Mouse (Mus musculus): ENCODE data around the gene Cplane1. TPM values are rescaled to one million over a fixed set of nuclear protein-coding genes. Genes with fewer than 3 reads are reported as not detected.
"Not testable (repeated sequence)": the region's sequence is repeated elsewhere in the genome, so short reads cannot be mapped to it uniquely, and the experiment has no call there.

Gene Cplane1
- total RNA-seq (2022) = 10 to 100 TPM; 30.3 to 33.9 (median 31.4) TPM

DNA sequence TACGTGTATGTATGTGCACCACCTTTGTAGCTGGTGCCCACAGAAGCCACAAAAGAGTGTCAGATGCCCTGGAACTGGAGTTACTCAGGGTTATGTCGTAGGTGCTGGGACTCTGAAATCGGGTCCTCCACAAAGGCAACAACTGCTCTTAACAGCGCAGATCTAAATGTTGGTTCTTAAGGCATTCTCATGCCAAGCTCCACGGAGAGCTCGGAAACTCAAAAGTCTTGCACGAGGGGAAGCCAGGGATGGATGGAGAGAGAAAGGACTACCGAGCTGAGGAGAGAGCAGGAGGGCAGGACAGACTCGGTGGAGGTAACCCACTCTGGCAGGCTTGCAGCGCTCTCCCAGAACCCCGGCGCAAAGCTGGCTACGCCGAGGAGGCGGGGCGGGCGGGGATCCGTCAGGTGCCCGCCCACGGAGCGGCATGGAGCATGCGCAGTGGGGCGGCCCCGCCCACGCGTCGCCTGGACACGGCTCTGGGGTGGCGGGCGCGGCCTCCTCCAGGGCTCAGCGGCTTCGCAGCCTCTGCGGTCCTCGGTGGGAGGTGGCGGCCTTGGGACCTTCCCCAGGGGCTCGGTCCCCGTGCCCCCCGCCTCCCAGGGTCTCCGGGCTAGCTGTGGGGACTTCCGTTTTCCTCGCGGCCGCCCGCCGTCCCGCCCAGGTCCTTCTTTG lies at the start of gene Cplane1:
TSS of gene Cplane1 (plus strand) at position 516 of the 675 bp plus-strand sequence.
- peak; percentile 90 to 91 for DNase-seq (ENCODE audit: low spot score in 2 of 2)

DNA sequence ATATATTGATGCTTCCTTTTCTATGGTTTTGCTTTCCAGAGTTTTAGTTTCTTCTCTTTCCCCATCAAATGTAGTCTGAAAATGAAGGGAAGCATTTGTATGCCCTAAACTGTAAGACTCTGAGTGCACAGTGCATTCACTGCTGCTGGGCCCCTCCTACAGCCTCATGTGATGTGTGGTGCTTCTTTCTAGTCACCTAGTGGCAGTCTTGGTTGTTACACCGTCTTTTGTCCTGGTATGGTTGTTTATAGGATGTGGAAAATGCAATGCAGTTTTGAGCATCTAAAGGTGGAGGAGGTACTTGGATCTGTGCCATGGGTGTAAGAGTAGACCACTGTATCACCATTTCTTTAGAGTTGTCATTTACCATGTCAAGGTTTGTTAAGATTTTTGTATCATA lies 39.6 kb upstream of the Cplane1 start:
- no peak for DNase-seq (ENCODE audit: low spot score in 2 of 2)

DNA sequence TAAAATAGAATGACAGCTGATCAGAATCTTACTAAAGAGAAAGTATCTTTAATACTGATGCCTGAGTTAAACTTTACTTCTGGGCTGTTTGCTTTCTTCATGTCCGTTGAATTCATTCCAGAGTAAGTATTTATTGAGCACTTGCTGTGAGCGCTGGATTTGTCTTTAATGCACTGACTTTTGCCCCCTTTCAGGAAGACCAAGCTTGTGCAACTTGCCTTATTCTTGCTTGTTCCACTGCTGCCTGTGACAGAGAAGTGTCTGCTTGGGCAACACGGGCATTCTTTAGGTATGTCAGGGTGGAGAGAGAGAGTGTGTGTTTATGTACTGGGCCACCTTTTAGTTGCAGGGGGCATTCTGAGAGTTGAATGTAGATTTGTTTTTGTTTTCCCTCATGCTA lies 37.6 kb upstream of the Cplane1 start:
- no peak for DNase-seq (ENCODE audit: low spot score in 2 of 2)

DNA sequence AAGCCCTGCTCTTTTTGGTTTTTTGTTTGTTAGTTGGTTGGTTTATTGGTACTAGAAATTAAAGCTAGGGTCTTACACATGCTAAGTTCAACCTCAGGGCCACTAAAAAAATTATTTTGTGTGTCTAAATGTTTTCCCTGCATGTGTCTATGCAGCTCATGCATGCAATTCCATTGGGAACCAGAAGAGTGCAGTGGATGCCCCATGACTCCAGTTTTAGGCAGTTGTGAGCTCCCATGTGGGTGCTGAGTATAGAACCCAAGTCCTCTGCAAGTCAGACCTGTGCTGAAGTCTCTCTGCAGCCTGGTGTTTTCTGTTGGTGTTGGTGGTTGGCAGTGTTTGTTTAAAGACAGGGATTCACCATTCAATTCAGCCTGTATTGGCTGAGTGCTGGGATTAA lies 37.1 kb upstream of the Cplane1 start:
- DNase-seq (ENCODE audit: low spot score in 2 of 2) = no peak

DNA sequence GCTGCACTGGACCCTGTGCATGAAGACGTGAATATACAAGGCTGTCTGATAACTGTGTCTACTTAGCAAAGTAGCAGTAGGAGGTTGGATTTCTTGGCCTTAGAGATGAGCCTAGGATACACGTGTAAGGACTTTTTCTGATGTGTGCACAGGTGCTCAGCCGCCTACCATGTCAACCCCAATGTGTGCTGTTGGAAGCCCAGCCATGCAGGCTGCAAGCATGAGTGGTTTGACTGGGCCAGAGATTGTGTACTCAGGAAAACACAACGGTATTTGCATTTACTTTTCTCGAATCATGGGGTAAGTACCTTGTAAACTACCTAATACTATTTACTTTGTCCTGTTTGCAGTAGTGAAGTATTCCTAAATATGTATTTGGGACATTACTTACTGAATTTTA lies 33.3 kb upstream of the Cplane1 start:
- no peak for DNase-seq (ENCODE audit: low spot score in 2 of 2)

DNA sequence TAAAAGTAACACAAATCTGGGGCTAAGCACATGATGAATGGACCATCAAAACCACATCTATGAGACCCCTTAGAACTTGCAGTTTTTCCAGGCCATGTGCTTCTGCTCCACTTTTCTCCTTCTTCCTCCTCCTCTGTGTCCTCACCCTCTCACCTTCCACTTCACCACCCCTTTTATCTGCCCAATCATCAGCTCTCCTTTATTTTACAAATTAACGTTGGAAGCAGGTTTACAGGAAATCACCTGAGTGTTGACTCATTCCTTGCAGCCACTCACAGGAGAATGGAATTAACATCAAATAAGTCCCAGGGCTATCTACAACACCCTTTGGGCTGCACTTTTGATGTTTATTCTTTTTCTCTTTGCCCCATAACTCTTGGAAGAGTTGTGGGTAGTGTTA lies 7.1 kb upstream of the Cplane1 start:
- DNase-seq (ENCODE audit: low spot score in 2 of 2) = no peak

DNA sequence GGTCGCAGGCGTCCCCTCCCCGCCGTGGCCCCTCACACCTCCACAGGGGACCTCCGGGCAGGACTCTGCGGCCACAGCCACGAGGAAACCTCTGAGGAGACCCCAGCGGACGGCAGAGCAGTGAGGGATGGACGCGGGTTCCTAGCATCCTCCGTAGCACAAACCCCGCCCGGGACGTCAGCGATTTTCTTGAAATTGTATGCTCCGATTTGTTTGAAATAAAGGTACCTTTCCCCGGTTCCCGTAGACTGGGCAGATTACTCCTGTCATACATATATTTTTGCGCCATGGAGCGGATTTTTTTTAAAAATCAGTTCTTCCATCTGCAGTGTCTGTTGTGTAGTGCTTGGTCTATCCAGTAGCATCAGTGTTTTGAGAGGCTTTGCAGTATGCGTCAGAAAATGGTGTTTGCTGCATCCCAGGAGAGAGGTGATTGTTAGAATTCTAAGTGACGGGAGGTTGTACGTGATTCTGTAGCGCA lies 400 bp downstream of the Cplane1 start:
- no peak for DNase-seq (ENCODE audit: low spot score in 2 of 2)

DNA sequence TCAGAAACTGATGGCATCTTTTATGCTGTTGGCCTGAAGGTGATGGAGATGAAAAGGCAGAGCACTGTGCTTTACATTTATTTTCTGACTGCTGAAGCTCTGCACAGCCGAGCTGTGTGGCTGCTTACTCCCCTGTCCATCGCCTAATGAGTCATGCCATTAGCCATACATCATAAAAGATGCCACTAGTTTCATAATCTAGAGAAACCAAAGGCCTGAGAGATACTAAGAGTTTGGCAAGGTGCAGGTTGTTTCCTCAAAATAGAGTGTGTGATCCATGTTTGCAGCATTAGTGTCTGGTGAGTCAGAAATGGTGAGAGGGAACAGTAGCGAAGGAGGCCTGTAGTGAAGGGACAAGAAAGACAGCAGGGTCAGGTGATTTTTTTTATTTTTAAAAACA lies 20.7 kb downstream of the Cplane1 start:
- DNase-seq (ENCODE audit: low spot score in 2 of 2) = no peak

DNA sequence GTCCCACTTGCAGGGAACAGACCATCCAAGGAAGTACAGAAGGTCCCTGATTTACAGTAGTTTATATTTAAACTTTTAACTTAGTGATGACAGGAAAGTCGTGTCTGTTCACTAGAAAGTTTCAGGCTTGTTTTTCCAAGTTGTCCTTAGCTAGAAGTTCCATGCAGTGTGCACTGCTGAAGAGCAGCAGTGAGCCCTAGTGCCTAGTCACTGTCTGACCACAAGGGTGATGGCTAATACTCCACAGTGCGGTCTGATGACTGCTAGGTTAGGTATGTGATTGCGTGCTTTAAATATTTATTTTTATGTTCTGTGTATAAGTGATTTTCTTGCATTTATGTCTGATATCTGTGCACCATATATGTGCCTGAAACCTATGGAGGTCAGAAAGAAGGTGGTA lies 21.5 kb downstream of the Cplane1 start:
- no peak for DNase-seq (ENCODE audit: low spot score in 2 of 2)

DNA sequence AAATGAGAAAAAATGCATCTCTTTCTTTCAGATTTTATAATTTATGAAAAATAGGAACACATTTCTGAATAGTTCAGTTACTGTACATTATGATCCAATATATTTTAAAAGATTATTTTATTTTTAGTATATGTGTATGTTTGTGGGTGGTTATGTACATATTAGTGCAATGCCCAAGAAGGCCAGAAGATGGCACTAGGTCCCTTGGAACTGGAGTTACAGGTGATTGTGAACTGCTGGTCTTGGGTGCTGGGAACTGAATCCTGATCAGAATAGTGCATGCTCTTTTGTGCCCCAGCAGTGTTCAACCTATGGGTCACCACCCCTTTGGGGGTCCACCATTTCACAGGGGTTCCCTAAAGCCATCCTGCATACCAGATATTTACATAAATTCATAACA lies 31.4 kb downstream of the Cplane1 start:
- DNase-seq (ENCODE audit: low spot score in 2 of 2) = no peak

DNA sequence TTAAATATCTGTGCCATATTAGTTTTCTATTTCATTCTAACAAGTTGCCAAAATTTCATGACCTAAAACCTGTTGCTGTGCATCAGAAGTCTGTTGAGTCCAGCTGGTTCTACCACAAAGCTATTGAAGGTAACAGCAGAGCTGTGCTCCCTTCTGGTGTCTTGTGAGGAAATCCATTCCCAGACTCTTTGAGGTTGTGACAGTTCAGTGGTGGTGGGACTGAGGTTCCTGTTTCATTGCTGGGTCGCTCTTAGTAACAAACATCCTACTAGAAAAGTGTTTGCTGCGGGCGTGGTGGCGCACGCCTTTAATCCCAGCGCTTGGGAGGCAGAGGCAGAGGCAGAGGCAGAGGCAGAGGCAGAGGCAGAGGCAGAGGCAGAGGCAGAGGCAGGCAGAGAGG lies 39.5 kb downstream of the Cplane1 start:
- no peak for DNase-seq (ENCODE audit: low spot score in 2 of 2)

DNA sequence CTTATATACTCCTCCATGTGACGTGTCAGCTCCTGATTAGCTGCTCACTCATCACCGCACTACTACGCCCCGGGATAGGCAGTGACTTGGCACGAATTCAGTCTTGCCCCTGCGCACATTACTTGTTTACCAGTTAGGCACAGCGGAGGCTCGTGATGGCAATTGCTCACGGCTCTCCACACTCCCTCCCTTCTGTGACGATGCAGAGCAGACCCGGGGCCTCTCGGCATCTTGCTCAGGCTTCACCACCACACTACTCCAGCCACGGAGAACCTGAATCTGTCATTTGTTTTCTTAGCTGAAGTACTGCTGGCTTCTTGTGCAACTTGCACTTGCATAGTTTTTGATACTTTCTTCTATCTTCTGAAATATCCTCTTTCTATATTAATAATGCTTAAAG lies 45.9 kb downstream of the Cplane1 start:
- no peak for DNase-seq (ENCODE audit: low spot score in 2 of 2)

DNA sequence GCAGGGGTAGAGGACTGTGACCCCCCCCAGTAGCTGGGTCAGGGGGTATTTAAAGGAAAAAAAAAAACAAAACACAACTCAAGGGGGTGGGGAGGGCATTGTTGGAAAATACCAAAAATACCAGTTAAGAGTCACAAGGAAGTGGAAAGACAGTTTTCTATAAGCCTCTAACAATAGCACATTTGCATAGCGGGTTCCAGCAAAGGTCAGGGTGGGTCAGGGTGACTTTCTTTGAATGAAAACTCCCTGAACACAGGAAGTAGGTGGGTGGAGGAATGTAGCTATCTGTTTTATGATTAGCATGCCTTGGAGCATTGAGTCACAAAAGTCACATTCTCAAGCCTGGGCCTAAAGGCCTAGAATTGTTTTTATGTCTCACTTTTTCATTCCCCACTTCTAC lies 65.3 kb downstream of the Cplane1 start:
- not testable (repeated sequence) for DNase-seq (ENCODE audit: low spot score in 2 of 2)

DNA sequence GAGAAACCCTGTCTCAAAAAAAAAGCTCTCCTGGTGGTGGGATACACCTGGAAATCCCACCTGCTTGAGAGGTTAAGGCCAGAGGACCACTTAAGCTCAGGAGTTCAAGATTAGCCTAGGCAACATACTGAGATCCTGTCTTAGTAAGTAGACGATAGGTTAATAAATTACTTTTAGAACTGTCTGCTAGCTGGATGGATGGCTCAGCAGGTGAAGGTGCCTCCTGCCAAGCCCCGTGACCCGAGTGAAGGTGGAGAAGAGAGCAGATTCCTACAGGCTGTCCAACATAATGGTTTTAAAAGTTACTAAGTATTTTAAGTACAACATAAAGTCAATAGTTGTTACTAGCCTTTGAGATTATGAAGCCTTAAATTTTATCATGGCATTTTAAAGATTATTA lies 97.0 kb downstream of the Cplane1 start:
- DNase-seq (ENCODE audit: low spot score in 2 of 2) = no peak

DNA sequence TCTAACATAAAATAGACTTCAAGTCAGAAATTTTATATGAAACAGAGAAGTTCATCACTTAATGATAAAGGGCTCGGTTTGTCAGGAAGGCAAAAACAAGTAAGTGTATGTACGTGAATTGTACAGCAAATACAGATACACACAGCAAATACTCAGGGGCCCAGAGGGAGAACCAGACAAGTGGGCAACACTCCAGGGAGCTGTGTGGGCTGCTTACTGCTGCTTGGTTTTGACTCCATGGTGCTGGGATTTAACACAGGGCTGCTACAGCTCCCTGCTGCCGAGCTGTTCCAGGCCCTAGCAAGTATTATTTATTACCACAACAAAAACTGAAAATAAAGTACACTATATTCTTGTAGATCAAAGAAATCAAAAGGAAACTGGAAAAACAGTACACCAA lies 98.3 kb downstream of the Cplane1 start:
- DNase-seq (ENCODE audit: low spot score in 2 of 2) = no peak

DNA sequence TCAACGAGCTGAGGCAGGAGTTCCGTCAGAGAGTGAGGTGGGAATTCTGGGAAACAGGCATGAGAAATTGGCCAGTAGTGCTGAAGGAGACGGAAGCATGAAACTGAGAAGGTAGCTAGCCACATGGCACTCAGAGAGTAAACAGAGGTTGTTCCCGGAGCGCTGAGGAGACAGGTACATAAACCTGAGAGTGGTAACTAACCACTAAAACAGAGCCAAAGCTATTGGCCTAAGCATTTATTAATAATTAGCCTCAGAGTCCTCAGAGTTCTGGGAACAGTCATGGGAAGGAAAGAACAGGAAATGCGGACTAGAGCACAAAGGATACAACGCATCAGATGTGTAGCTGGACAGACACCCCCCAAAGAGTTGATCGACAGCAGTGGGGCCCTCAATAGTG lies 99.3 kb downstream of the Cplane1 start:
- no peak for DNase-seq (ENCODE audit: low spot score in 2 of 2)

DNA sequence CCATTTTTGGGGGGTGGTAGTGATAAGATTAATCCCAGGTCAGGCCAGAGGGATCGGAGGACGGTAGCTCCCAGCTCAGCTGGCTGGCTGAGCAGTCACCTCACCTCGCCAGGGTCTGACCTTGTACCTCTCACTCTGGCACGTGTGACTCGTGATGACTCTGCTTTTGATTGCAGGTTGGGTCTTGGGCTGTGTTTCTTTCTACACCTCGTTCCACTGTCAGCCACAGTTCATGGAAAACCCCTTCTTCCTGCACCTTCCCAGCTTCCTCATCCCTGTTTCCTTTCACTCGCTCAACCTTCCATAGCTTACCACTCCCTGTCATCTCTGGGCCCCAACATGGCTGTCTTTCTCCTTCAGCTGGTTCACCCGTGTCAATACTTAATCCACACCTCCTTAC lies 103.0 kb downstream of the Cplane1 start:
- DNase-seq (ENCODE audit: low spot score in 2 of 2) = no peak

DNA sequence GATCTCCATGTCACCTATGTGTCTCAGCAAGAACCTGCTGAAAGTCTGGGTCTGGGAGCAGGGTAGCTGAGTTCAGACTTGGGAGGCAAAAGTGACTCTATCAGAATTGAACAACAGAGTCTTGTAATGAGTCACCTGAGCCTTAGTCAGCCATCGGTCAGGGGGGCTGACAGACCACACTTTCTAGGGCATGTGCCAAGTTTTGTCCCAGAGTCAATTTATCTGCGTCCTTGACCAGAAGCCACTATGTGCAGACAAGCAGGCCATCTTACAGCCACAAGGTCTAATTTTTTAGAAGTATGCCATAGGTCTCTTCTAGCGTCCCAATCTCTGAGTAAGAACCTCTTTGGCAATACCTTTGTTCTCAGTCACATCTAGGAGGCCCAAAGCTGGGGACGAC lies 109.0 kb downstream of the Cplane1 start:
- not testable (repeated sequence) for DNase-seq (ENCODE audit: low spot score in 2 of 2)

DNA sequence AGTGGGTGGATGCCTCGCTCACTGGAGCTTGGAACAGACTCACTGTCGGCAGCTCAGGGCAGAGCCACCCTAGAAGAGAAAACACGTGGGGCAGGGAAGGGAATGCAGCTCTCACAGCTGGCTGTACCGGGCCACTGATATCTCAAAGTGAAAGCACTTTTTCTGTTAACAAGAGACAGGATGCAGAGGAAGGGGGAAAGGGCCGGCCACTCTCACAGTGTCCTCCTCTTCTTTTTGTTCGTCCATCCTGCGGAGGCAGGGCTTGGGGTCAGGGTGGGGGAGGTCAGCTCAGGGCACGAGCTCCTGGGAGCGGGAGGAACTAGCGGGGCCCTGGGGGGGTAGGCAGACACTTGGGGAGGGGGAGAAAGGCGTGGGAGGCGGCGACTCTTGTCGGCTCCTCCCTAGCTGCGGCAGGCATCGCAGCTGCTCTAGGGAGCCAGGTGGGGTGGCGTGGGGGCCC lies 110.4 kb downstream of the Cplane1 start:
- DNase-seq (ENCODE audit: low spot score in 2 of 2) = no peak

DNA sequence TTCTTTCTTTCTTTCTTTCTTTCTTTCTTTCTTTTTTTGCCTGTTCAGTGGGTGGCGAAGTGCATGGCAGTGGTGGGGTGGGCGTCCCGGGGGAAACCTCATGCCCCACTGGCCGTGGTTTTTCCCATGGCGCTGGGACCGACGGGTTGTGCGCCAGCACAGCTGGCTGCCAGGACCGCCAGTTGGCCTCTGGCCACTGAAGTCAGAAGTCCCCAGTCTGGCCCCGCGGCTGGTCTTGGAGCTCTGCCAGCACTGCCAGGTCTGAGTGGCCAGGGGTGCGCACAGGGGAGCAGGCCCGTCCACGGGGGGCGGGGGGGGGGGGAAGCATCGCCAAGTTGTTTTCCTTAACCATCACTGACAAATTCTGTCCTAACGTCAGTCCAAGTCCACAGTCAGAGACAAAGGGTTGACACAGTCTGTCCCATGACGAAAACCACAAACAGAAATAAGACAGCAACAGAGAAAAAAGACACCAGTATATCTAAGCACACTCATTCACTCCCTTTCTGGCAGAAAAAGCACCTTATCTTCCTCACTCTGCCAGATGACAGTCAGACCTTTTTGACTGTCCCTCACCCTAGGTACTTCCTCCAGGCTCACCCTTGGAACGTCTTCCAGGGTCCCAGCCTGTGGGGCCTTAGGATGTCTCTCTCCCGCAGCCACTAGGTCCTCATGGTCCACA lies 111.2 kb downstream of the Cplane1 start:
- DNase-seq (ENCODE audit: low spot score in 2 of 2) = no peak

DNA sequence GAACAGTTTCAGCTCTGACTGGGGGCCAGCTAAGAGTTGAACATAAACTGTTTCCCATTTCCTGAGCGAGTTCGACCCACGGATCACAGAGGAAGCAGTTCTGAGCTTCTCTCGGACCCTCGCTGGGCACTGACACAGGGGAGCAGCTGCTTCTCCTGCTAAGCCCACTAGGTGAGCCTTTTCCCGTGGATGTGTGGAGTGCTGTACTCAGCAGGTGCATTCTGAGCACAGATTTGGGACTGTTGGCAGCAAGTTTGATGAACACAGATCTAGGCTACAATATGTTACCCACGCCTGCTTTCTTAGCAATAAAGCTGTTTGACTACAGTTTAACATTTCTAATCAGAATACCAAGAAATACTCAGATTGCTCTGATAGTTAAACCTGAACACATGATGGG lies 112.8 kb downstream of the Cplane1 start:
- DNase-seq (ENCODE audit: low spot score in 2 of 2) = no peak

DNA sequence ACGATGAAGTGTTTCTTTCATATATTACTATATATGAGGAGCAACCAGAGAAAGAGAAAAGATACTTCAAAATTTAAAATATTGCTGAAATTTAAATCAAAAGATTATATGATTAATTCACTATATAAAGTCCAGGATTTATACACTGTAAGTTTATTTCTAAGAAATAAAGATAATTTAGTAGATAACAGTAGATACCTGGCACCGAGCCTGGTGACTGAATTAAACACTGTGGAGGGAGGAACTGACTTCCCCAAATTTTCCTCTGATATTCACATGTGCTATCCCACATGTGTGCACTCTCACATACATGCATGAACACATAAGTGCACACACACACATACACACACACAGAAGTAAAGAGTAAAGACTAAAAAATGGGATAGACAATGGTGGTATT lies 113.2 kb downstream of the Cplane1 start:
- no peak for DNase-seq (ENCODE audit: low spot score in 2 of 2)

DNA sequence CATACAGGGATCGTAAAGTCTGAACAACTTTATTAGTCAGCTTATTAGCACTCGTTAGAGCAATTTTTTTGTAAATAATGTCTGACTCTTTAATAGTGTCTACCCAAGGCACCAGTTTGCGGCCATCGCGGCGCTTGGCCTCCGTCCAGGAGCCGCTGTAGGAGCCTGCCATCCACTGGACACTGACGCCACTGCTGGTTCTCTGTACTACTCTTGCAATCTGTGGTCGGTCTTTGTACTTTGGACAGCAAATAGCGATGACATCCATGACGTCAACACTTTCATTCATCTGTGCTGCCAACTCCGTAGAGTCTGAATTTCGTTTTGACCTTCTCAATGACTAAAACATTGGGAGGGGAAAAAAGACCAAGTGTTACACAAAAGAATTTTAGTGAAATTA lies 122.3 kb downstream of the Cplane1 start:
- DNase-seq (ENCODE audit: low spot score in 2 of 2) = no peak
